Mouse (Mus musculus): ENCODE measurements around the gene Gm20747. TPM values are rescaled to one million over a fixed set of nuclear protein-coding genes. Genes with fewer than 3 reads are reported as not detected.
"Not testable (repeated sequence)": the region's sequence is repeated elsewhere in the genome, so short reads cannot be mapped to it uniquely, and the experiment has no call there.

Gm20747 gene
- not detected in 2 replicates for polyA plus RNA-seq (2012; rRNA removed)

DNA sequence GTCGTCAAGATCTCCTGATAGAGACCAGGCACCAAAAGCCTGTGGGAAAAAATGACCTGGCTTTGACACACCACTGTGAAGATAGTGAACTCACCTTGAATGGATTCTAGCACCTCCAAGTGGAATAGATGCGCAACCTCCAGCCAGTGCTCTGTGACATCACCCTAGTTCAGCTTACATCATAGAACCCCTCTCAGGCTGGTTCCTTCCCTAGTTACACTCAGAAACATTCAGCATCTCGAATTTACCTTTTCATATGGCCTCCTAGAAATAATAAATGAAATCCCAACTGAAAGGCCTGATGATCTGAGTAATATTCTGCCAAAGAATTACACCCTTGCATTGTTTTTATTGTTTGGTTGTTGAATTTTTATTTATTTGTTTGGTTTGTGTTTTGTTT lies at the start of gene Gm20747:
TSS of gene Gm20747 (minus strand) at position 101 of the 400 bp plus-strand sequence.
- not testable (repeated sequence) for H3K4me3 ChIP-seq (ENCODE audit: insufficient read depth, low read length); H3K4me1 ChIP-seq (ENCODE audit: control insufficient read depth, insufficient read depth, low read length); H3K27ac ChIP-seq (ENCODE audit: insufficient read depth, low read length)

Measured in cortical plate, adult 2 months (tissue).